Mouse (Mus musculus): ENCODE measurements around the gene Polr1c. TPM values are rescaled to one million over a fixed set of nuclear protein-coding genes. Genes with fewer than 3 reads are reported as not detected.

The Polr1c gene
- total and polyA plus RNA-seq, 2 experiments from 2014 or later = 27.2 to 38.3 TPM

DNA sequence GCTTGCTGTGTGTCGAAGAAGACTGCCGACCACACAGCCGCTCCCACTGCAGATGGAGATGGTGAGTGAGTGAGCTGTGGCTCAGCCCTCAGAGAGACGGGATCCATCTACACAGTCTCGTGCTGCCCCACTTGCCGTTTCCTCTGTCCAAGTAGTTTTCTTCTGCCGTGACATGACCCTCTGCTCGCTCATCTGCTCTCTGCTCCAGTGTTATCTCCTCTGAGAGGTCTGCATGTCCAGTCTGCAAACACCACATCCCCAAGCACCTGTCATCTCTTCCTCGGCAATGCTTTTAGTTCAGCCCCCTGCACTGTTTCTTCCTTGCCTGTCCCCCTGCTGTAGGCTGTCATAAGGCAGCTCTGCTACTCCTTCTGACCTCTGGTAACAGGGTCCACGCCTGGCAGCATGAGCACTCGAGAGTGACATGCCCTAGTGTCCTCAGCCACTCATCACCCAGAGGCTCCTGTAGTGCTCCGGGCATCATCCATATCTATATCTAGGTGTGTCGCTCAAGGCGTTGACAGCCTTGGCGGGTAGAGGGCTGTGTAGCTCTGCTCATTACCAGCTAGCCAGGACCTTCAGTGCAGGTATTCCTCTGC lies 8.2 kb downstream of the Polr1c start:
- Histone ChIP-seq H3K4me1 (ENCODE audit: control insufficient read depth, insufficient read depth) (no peaks in the 10 kb centered on the region; the same call in 1 of the 2 replicates), H3K4me2 (ENCODE audit: low read depth, low read length) (no peak overlapping the region), H3K27me3 (ENCODE audit: control insufficient read depth, insufficient read depth, low read length) (no peaks in the 10 kb centered on the region), H3K36me3 (replicated peaks; ENCODE audit: control insufficient read depth, insufficient read depth, low read length) (peaks cover 81% of the 10 kb centered on the region), H3K4me3 (ENCODE audit: low read depth, low read length) (no peak overlapping the region), H3K9me3 (replicated peaks; ENCODE audit: control insufficient read depth, low read length) (no peaks in the 10 kb centered on the region), H3K27ac (ENCODE audit: low read depth) (no peak overlapping the region; the same call in 1 of the 2 replicates), H3K9ac (replicated peaks; ENCODE audit: low read depth, low read length) (no peak overlapping the region)
- 33% methylated on average over 15 of the region's 15 CpGs for WGBS
- no peak for TF ChIP-seq EP300 (IDR thresholded peaks at IDR 0.05; ENCODE audit: low read depth)
- no peak for TF ChIP-seq CTCF (IDR thresholded peaks at IDR 0.05; ENCODE audit: low read depth)
- ATAC-seq (ENCODE audit: insufficient read depth, low read depth) (peak; percentile 85), DNase-seq (ENCODE audit: low spot score) (peak; percentile 48)

DNA sequence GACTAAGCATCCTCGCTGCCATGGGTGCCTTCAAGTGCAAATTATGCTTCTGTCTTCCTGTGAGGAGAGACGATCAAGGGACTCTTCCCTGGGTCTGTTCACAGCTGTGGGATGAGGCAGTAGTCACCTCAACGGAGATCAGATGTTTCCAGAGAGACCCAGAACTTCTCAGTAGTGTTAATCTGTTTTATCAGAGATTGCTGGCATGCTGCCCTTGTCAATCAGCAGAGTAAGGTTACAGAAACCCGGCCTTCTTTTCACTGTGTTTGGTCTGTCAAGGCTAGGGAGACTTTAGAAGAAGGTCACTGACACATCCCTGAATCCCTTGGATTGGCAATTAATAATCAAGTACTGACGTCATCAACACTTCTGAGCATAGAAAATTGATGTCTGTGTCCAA lies 10.4 kb downstream of the Polr1c start:
- Histone ChIP-seq H3K9ac (replicated peaks; ENCODE audit: low read depth, low read length) (no peak overlapping the region), H3K9me3 (replicated peaks; ENCODE audit: control insufficient read depth, low read length) (no peaks in the 10 kb centered on the region), H3K4me1 (ENCODE audit: control insufficient read depth, insufficient read depth) (no peaks in the 10 kb centered on the region; the same call in 1 of the 2 replicates), H3K4me3 (ENCODE audit: low read depth, low read length) (no peak overlapping the region), H3K36me3 (replicated peaks; ENCODE audit: control insufficient read depth, insufficient read depth, low read length) (peaks cover 80% of the 10 kb centered on the region), H3K27me3 (ENCODE audit: control insufficient read depth, insufficient read depth, low read length) (no peaks in the 10 kb centered on the region), H3K4me2 (ENCODE audit: low read depth, low read length) (no peak overlapping the region), H3K27ac (ENCODE audit: low read depth) (no peak overlapping the region)
- no peak for ATAC-seq (ENCODE audit: insufficient read depth, low read depth)
- 67% methylated on average over 5 of the region's 5 CpGs for WGBS
- no peak for DNase-seq (ENCODE audit: low spot score)
- TF ChIP-seq CTCF (IDR thresholded peaks at IDR 0.05; ENCODE audit: low read depth) (no peak), EP300 (IDR thresholded peaks at IDR 0.05; ENCODE audit: low read depth) (no peak)

DNA sequence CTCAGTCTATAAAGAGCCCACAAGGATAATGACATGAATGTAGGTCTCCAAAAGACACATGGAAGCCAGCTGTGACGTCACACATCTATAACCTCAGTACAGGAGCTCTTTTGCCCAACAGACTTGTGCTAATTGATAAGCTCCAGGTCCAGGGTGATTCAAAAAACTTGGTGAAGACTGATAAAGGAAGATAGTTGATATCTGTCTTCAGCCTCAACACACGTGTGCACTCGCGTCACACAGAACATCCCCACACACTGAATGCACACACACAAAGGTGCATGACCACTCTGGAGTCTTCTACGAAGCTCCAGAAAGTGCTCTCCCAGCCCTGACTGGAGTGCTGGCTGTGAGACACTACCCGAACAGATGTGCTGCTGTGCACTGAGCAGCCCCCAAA lies 10.8 kb downstream of the Polr1c start:
- H3K9me3 ChIP-seq (replicated peaks; ENCODE audit: control insufficient read depth, low read length) = no peaks in the 10 kb centered on the region
- no peak overlapping the region for H3K27ac ChIP-seq (ENCODE audit: low read depth)
- 82% methylated on average over 6 of the region's 6 CpGs for WGBS
- H3K27me3 ChIP-seq (ENCODE audit: control insufficient read depth, insufficient read depth, low read length) = no peaks in the 10 kb centered on the region
- ATAC-seq (ENCODE audit: insufficient read depth, low read depth) (no peak), DNase-seq (ENCODE audit: low spot score) (no peak)
- H3K4me2 ChIP-seq (ENCODE audit: low read depth, low read length) = no peak overlapping the region
- TF ChIP-seq EP300 (IDR thresholded peaks at IDR 0.05; ENCODE audit: low read depth) (no peak), CTCF (IDR thresholded peaks at IDR 0.05; ENCODE audit: low read depth) (no peak)
- no peak overlapping the region for H3K9ac ChIP-seq (replicated peaks; ENCODE audit: low read depth, low read length)
- H3K36me3 ChIP-seq (replicated peaks; ENCODE audit: control insufficient read depth, insufficient read depth, low read length) = peaks cover 76% of the 10 kb centered on the region
- no peaks in the 10 kb centered on the region; the same call in 1 of the 2 replicates for H3K4me1 ChIP-seq (ENCODE audit: control insufficient read depth, insufficient read depth)
- no peak overlapping the region for H3K4me3 ChIP-seq (ENCODE audit: low read depth, low read length)

DNA sequence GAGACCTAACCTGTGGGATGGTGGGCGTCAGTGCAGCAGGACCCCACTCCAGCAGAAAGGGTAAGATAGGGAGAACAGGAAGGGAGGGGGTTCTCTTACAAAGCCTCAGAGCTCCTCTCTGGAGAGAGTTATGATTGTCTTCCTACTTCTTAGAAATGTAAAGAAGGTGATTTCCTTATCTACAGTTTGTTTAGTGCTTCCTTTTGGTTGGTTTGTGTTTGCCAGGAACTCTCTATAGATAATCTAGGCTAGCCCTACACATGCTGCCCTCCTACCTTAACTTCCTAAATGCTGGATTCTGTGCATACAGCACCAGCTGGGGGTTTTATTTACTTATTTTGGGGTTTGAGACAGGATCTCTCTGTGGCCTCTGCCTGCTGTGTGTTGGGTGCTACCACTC lies 11.8 kb downstream of the Polr1c start:
- Histone ChIP-seq H3K4me2 (ENCODE audit: low read depth, low read length) (no peak overlapping the region), H3K36me3 (replicated peaks; ENCODE audit: control insufficient read depth, insufficient read depth, low read length) (peaks cover 73% of the 10 kb centered on the region), H3K9ac (replicated peaks; ENCODE audit: low read depth, low read length) (no peak overlapping the region), H3K4me1 (ENCODE audit: control insufficient read depth, insufficient read depth) (no peaks in the 10 kb centered on the region; the same call in 1 of the 2 replicates), H3K27ac (ENCODE audit: low read depth) (no peak overlapping the region), H3K27me3 (ENCODE audit: control insufficient read depth, insufficient read depth, low read length) (no peaks in the 10 kb centered on the region), H3K4me3 (ENCODE audit: low read depth, low read length) (no peak overlapping the region), H3K9me3 (replicated peaks; ENCODE audit: control insufficient read depth, low read length) (no peaks in the 10 kb centered on the region)
- no peak for ATAC-seq (ENCODE audit: insufficient read depth, low read depth)
- WGBS = 81% methylated on average over 1 of the region's 1 CpGs
- no peak for DNase-seq (ENCODE audit: low spot score)
- no peak for TF ChIP-seq CTCF (IDR thresholded peaks at IDR 0.05; ENCODE audit: low read depth)
- no peak for TF ChIP-seq EP300 (IDR thresholded peaks at IDR 0.05; ENCODE audit: low read depth)

DNA sequence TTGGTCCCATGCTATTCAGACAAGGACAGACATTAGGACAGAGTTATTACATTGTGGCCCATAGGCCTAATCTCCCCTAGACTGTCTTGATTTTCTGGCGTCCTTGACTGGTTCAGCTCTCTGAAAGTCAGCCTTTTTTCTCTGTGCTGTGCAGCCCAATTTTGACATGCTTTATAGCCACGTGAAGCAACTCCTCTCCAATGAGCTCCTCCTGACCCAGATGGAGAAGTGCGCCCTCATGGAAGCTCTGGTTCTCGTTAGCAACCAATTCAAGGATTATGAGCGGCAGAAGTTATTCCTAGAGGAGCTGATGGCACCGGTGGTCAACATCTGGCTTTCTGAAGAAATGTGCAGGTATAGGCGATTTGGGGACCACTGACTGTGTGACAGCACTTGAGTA lies 20.3 kb downstream of the Polr1c start:
- no peak overlapping the region for H3K4me3 ChIP-seq (ENCODE audit: low read depth, low read length)
- H3K9me3 ChIP-seq (replicated peaks; ENCODE audit: control insufficient read depth, low read length) = no peaks in the 10 kb centered on the region
- H3K27ac ChIP-seq (ENCODE audit: low read depth) = no peak overlapping the region
- no peak overlapping the region for H3K4me2 ChIP-seq (ENCODE audit: low read depth, low read length)
- peaks cover 89% of the 10 kb centered on the region for H3K36me3 ChIP-seq (replicated peaks; ENCODE audit: control insufficient read depth, insufficient read depth, low read length)
- ATAC-seq (ENCODE audit: insufficient read depth, low read depth) (no peak), DNase-seq (ENCODE audit: low spot score) (no peak)
- 90% methylated on average over 7 of the region's 7 CpGs for WGBS
- no peaks in the 10 kb centered on the region for H3K4me1 ChIP-seq (ENCODE audit: control insufficient read depth, insufficient read depth)
- no peaks in the 10 kb centered on the region for H3K27me3 ChIP-seq (ENCODE audit: control insufficient read depth, insufficient read depth, low read length)
- no peak overlapping the region for H3K9ac ChIP-seq (replicated peaks; ENCODE audit: low read depth, low read length)
- TF ChIP-seq EP300 (IDR thresholded peaks at IDR 0.05; ENCODE audit: low read depth) = no peak
- no peak for TF ChIP-seq CTCF (IDR thresholded peaks at IDR 0.05; ENCODE audit: low read depth)

DNA sequence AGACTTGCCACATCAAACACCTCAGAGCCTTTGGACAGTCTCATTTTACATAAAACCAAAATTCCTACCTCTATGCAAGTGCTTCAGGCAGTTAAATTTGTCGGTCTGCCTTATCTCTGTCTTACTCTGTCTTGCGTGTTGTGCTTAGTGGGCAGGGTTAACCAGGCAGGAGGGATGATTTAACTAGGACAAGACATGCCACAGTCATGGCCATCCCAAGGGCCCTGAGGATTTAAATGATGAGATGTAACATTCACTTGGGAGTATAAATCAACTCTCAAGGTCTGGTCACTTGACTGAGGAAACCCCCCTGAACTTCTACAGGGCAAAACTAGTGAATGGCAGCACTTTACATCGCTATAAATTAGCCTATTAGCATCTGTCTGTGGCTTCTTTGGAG lies 26.3 kb downstream of the Polr1c start:
- no peaks in the 10 kb centered on the region for H3K27me3 ChIP-seq (ENCODE audit: control insufficient read depth, insufficient read depth, low read length)
- H3K4me1 ChIP-seq (ENCODE audit: control insufficient read depth, insufficient read depth) = no peaks in the 10 kb centered on the region
- H3K36me3 ChIP-seq (replicated peaks; ENCODE audit: control insufficient read depth, insufficient read depth, low read length) = peaks cover 96% of the 10 kb centered on the region
- no peaks in the 10 kb centered on the region for H3K9me3 ChIP-seq (replicated peaks; ENCODE audit: control insufficient read depth, low read length)
- no peak overlapping the region for H3K4me2 ChIP-seq (ENCODE audit: low read depth, low read length)
- WGBS = 77% methylated on average over 3 of the region's 3 CpGs
- H3K27ac ChIP-seq (ENCODE audit: low read depth) = no peak overlapping the region
- H3K4me3 ChIP-seq (ENCODE audit: low read depth, low read length) = no peak overlapping the region
- TF ChIP-seq EP300 (IDR thresholded peaks at IDR 0.05; ENCODE audit: low read depth) = no peak
- no peak for TF ChIP-seq CTCF (IDR thresholded peaks at IDR 0.05; ENCODE audit: low read depth)
- DNase-seq (ENCODE audit: low spot score) (no peak), ATAC-seq (ENCODE audit: insufficient read depth, low read depth) (no peak)
- no peak overlapping the region for H3K9ac ChIP-seq (replicated peaks; ENCODE audit: low read depth, low read length)
